ENCODE assay signal across 35 mouse cellular contexts in the genomic region with DNA sequence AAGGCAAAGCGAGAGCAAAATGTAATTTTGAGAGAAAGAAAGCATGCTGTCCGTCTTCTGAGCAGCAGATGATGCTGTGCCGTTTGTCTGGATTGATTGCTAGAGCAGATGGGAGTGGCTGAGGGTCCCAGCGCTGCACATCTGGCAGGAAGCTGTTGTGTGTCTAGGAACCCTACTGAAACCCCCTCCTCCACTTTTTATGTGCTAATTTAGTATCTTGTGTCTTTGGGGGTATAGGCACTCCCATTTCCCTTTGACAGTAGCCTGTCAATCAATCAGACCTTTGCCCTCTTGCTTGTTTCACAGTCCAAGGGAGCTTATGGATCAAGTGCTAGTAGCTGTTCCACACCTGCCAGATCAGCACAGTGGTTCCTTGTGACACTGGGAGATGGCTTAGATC. TPM values are rescaled to one million over a fixed set of nuclear protein-coding genes. Genes with fewer than 3 reads are reported as not detected.
DNase-seq lines count a peak whose midpoint lies in the region; ATAC-seq lines count a peak whose summit lies in the region.
"Had no signal": no experiment of that assay in that cellular context is flagged by ENCODE, and none has a peak within 500 bp of the region (broad histone marks: within the 10 kb centered on the region; RNA-seq: fewer than 3 reads in every experiment).

No protein-coding gene starts in this region.

- 0 out of 2 replicates have a peak overlapping the region, but pooled peaks have one; percentile 23 for H3K27ac ChIP-seq in embryonic facial prominence, embryonic 12.5 days
- no peak overlapping the region for H3K27ac ChIP-seq in embryonic facial prominence, embryonic 10.5 days (replicated peaks)
- H3K27ac ChIP-seq in limb, embryonic 10.5 days, result peak overlapping the region; percentile 77
- H3K27ac ChIP-seq in limb, embryonic 15.5 days, result peak overlapping the region; percentile 40; the same call in 1 of the 2 replicates
- H3K27ac ChIP-seq: forebrain, embryonic 10.5 days; forebrain, embryonic 15.5 days; gastrocnemius, adult 2 months; heart, adult 2 months; hindbrain, embryonic 15.5 days; liver, embryonic 13.5 days; midbrain, embryonic 13.5 days had no signal

- ATAC-seq in embryonic facial prominence, embryonic 12.5 days (ENCODE audit: insufficient number of reproducible peaks, insufficient read depth, low FRiP score, low TSS enrichment), result no peak
- no peak for ATAC-seq in limb, embryonic 15.5 days (ENCODE audit: insufficient number of reproducible peaks, low FRiP score, low TSS enrichment, low read depth)
- ATAC-seq: forebrain, embryonic 15.5 days; inflammation-experienced regulatory T-cells, adult 6 months; lung, postnatal 0 days; midbrain, embryonic 13.5 days; Patski had no signal

- H3K27me3 ChIP-seq in embryonic facial prominence, embryonic 12.5 days, result no peaks in the 10 kb centered on the region
- no peaks in the 10 kb centered on the region for H3K27me3 ChIP-seq in embryonic facial prominence, embryonic 10.5 days (replicated peaks; ENCODE audit: low read depth, poor library complexity, severe bottlenecking)
- H3K27me3 ChIP-seq in limb, embryonic 10.5 days (ENCODE audit: low read depth, poor library complexity, severe bottlenecking), result no peaks in the 10 kb centered on the region
- H3K27me3 ChIP-seq in limb, embryonic 15.5 days, result no peaks in the 10 kb centered on the region
- H3K27me3 ChIP-seq: CH12.LX; forebrain, embryonic 15.5 days; heart, embryonic 12.5 days; hindbrain, embryonic 15.5 days; liver, embryonic 13.5 days; midbrain, embryonic 13.5 days; Patski had no signal

- H3K9me3 ChIP-seq in embryonic facial prominence, embryonic 12.5 days, result no peaks in the 10 kb centered on the region
- no peaks in the 10 kb centered on the region for H3K9me3 ChIP-seq in embryonic facial prominence, embryonic 10.5 days
- H3K9me3 ChIP-seq in limb, embryonic 10.5 days (replicated peaks), result no peaks in the 10 kb centered on the region
- H3K9me3 ChIP-seq in limb, embryonic 15.5 days, result no peaks in the 10 kb centered on the region
- H3K9me3 ChIP-seq: forebrain, embryonic 10.5 days; forebrain, embryonic 15.5 days; heart, embryonic 12.5 days; hindbrain, embryonic 15.5 days; liver, embryonic 13.5 days; midbrain, embryonic 13.5 days had no signal

- no peak overlapping the region for H3K9ac ChIP-seq in embryonic facial prominence, embryonic 12.5 days
- no peak overlapping the region for H3K9ac ChIP-seq in limb, embryonic 15.5 days
- H3K9ac ChIP-seq: forebrain, embryonic 15.5 days; heart, embryonic 12.5 days; hindbrain, embryonic 15.5 days; liver, embryonic 13.5 days; midbrain, embryonic 13.5 days had no signal

- H3K4me3 ChIP-seq in embryonic facial prominence, embryonic 12.5 days, result no peak overlapping the region
- no peak overlapping the region for H3K4me3 ChIP-seq in embryonic facial prominence, embryonic 10.5 days
- H3K4me3 ChIP-seq in limb, embryonic 10.5 days, result no peak overlapping the region
- H3K4me3 ChIP-seq in limb, embryonic 15.5 days, result no peak overlapping the region
- H3K4me3 ChIP-seq: forebrain, embryonic 10.5 days; forebrain, embryonic 15.5 days; gastrocnemius, adult 2 months; heart, adult 2 months; heart, embryonic 12.5 days; hindbrain, embryonic 15.5 days; liver, embryonic 13.5 days; midbrain, embryonic 13.5 days had no signal

- no peak overlapping the region for H3K4me2 ChIP-seq in embryonic facial prominence, embryonic 12.5 days (replicated peaks)
- H3K4me2 ChIP-seq in limb, embryonic 15.5 days, result no peak overlapping the region
- H3K4me2 ChIP-seq: forebrain, embryonic 15.5 days; heart, embryonic 12.5 days; hindbrain, embryonic 15.5 days; liver, embryonic 13.5 days; midbrain, embryonic 13.5 days had no signal

- no peak for DNase-seq in embryonic facial prominence, embryonic 10.5 days (ENCODE audit: low spot score)
- DNase-seq in R1 (ENCODE audit: low read depth, low spot score), result peak; percentile 78
- DNase-seq in limb, embryonic 10.5 days (ENCODE audit: low spot score), result no peak
- no peak for DNase-seq in layer of hippocampus, adult 11-12 months (ENCODE audit: low spot score)
- no peak for DNase-seq in left cerebral cortex, adult 8-10 months (ENCODE audit: low spot score in 2 of 2)
- DNase-seq in right cerebral cortex, postnatal 10 days (ENCODE audit: low spot score in 2 of 2), result no peak
- DNase-seq: adrenal gland, postnatal 25 days; cerebellum, adult 2 months; cerebellum, postnatal 14 days; gastrocnemius, adult 2 months; gastrocnemius, postnatal 36 days; heart, adult 2 months; heart, postnatal 4 days; kidney, adult 11 months; layer of hippocampus, adult 9-11 months; liver, embryonic 13.5 days; lung, adult 18-20 months; lung, postnatal 4 days; thymus, adult 2 months; thymus, postnatal 4 days had no signal

- peaks cover 16% of the 10 kb centered on the region for H3K4me1 ChIP-seq in embryonic facial prominence, embryonic 12.5 days
- H3K4me1 ChIP-seq in embryonic facial prominence, embryonic 10.5 days, result peaks cover 33% of the 10 kb centered on the region
- H3K4me1 ChIP-seq in limb, embryonic 10.5 days, result peaks cover 59% of the 10 kb centered on the region
- peaks cover 54% of the 10 kb centered on the region for H3K4me1 ChIP-seq in limb, embryonic 15.5 days
- H3K4me1 ChIP-seq: heart, embryonic 12.5 days; midbrain, embryonic 13.5 days had no signal

- 57% methylated on average over 4 of the region's 4 CpGs for WGBS in embryonic facial prominence, embryonic 12.5 days
- WGBS in embryonic facial prominence, embryonic 10.5 days, result 64% methylated on average over 4 of the region's 4 CpGs
- WGBS in limb, embryonic 10.5 days, result 45% methylated on average over 4 of the region's 4 CpGs
- WGBS in limb, embryonic 15.5 days, result 38% methylated on average over 4 of the region's 4 CpGs

- H3K36me3 ChIP-seq in embryonic facial prominence, embryonic 12.5 days, result peaks cover 30% of the 10 kb centered on the region
- peaks cover 27% of the 10 kb centered on the region for H3K36me3 ChIP-seq in embryonic facial prominence, embryonic 10.5 days (replicated peaks)
- H3K36me3 ChIP-seq in limb, embryonic 10.5 days, result peaks cover 29% of the 10 kb centered on the region
- peaks cover 24% of the 10 kb centered on the region for H3K36me3 ChIP-seq in limb, embryonic 15.5 days

RNA-seq across cellular contexts. Expression of a gene that starts 41.3 kb away (rescaled TPM):
- polyA plus RNA-seq in embryonic facial prominence, embryonic 12.5 days (2016; fragmentation: Nextera tagmentation; extraction: Ambion mirVana), result 0.39 and 0.47 TPM in 2 replicates
- not detected in 2 replicates for polyA plus RNA-seq in embryonic facial prominence, embryonic 10.5 days (2016; fragmentation: Nextera tagmentation; extraction: Ambion mirVana)
- polyA plus RNA-seq in limb, embryonic 10.5 days (2016; fragmentation: Nextera tagmentation; extraction: Ambion mirVana), result 0.45 TPM in 1 of 2 replicates, not detected in the other
- polyA plus RNA-seq in limb, embryonic 15.5 days (2015; fragmentation: Nextera tagmentation; extraction: Ambion mirVana), result 0.47 and 2.1 TPM in 2 replicates
- not detected for total RNA-seq in left cerebral cortex, adult 8-10 months (2022)
- total RNA-seq: CH12.LX; heart, adult 2 months; megakaryocyte-erythroid progenitor cell, adult 5-6 weeks; MEL; neutrophil, adult 5-6 weeks had no signal
- polyA plus RNA-seq: cerebellum, adult 2 months; forebrain, embryonic 10.5 days; forebrain, embryonic 15.5 days; inflammation-experienced regulatory T-cells, adult 6 months; large intestine, adult 2 months; liver, embryonic 13.5 days; Patski had no signal
